Comparison of ENCODE assay signal across 22 mouse cellular contexts in the genomic region with DNA sequence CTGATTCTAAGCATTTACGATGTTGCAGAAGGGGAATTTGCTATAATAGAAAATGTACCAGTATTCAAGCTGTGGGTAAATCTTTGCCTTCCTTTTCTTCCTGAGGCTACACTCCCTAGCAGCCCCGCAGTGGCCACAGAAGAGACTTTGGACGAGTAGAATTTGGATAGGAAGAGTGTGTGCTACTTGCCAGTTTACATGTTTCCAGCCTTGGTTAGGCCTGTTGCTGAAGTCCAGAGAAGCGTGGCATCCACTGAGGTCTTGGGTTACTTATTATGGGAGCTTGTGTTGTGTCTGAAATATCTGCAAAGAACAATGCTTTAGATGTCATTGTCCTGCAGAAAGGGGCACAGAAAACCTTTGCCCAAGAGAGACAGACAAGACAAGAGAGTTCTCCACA.
"Had no signal": no experiment of that assay in that cellular context is flagged by ENCODE, and none has a peak within 500 bp of the region (broad histone marks: within the 10 kb centered on the region; RNA-seq: fewer than 3 reads in every experiment).

No protein-coding gene starts in this region.

- ATAC-seq: intestine, embryonic 15.5 days; liver, embryonic 12.5 days; midbrain, embryonic 15.5 days had no signal

- H3K27ac ChIP-seq: intestine, embryonic 15.5 days; kidney, postnatal 0 days; layer of hippocampus, adult 2 months; limb, embryonic 10.5 days; limb, embryonic 13.5 days; liver, embryonic 12.5 days; liver, embryonic 15.5 days; lung, embryonic 15.5 days; midbrain, embryonic 10.5 days; midbrain, embryonic 15.5 days; neural tube, embryonic 12.5 days; neural tube, embryonic 15.5 days; stomach, embryonic 15.5 days had no signal

- H3K27me3 ChIP-seq: intestine, embryonic 15.5 days; limb, embryonic 13.5 days; liver, embryonic 12.5 days; liver, embryonic 15.5 days; lung, embryonic 15.5 days; megakaryocyte, embryonic 14.5 days; midbrain, embryonic 15.5 days; neural tube, embryonic 12.5 days; neural tube, embryonic 15.5 days; stomach, embryonic 15.5 days had no signal

- H3K9ac ChIP-seq: intestine, embryonic 15.5 days; limb, embryonic 13.5 days; liver, embryonic 12.5 days; liver, embryonic 15.5 days; lung, embryonic 15.5 days; midbrain, embryonic 15.5 days; neural tube, embryonic 12.5 days; neural tube, embryonic 15.5 days; stomach, embryonic 15.5 days had no signal

- H3K36me3 ChIP-seq: intestine, embryonic 15.5 days; limb, embryonic 10.5 days; limb, embryonic 13.5 days; liver, embryonic 12.5 days; liver, embryonic 15.5 days; lung, embryonic 15.5 days; midbrain, embryonic 10.5 days; midbrain, embryonic 15.5 days; neural tube, embryonic 12.5 days; neural tube, embryonic 15.5 days; stomach, embryonic 15.5 days had no signal

- H3K4me2 ChIP-seq: intestine, embryonic 15.5 days; limb, embryonic 13.5 days; liver, embryonic 12.5 days; liver, embryonic 15.5 days; lung, embryonic 15.5 days; midbrain, embryonic 15.5 days; neural tube, embryonic 12.5 days; neural tube, embryonic 15.5 days; stomach, embryonic 15.5 days had no signal

- H3K9me3 ChIP-seq: intestine, embryonic 15.5 days; limb, embryonic 10.5 days; limb, embryonic 13.5 days; liver, embryonic 12.5 days; liver, embryonic 15.5 days; lung, embryonic 15.5 days; midbrain, embryonic 10.5 days; midbrain, embryonic 15.5 days; neural tube, embryonic 12.5 days; neural tube, embryonic 15.5 days; stomach, embryonic 15.5 days had no signal

- DNase-seq: layer of hippocampus, adult 9-11 months; liver; lung, adult 18-20 months; lung, postnatal 10 days; lung, postnatal 36 days; right cerebral cortex, postnatal 25 days; spleen, adult 18-20 months; thymus, postnatal 25 days had no signal

- H3K4me1 ChIP-seq: intestine, embryonic 15.5 days; limb, embryonic 10.5 days; limb, embryonic 13.5 days; liver, embryonic 12.5 days; liver, embryonic 15.5 days; lung, embryonic 15.5 days; megakaryocyte, embryonic 14.5 days; midbrain, embryonic 10.5 days; midbrain, embryonic 15.5 days; neural tube, embryonic 12.5 days; neural tube, embryonic 15.5 days; stomach, embryonic 15.5 days had no signal

- H3K4me3 ChIP-seq: intestine, embryonic 15.5 days; layer of hippocampus, adult 2 months; limb, embryonic 10.5 days; limb, embryonic 13.5 days; liver, embryonic 12.5 days; liver, embryonic 15.5 days; lung, embryonic 15.5 days; megakaryocyte, embryonic 14.5 days; midbrain, embryonic 10.5 days; midbrain, embryonic 15.5 days; neural tube, embryonic 12.5 days; neural tube, embryonic 15.5 days; stomach, embryonic 15.5 days had no signal
